Mouse (Mus musculus) myocyte (in vitro differentiated cells): Measurements from ENCODE around the gene Psg18. TPM values are rescaled to one million over a fixed set of nuclear protein-coding genes. Genes with fewer than 3 reads are reported as not detected.
"Not testable (repeated sequence)": the region's sequence is repeated elsewhere in the genome, so short reads cannot be mapped to it uniquely, and the experiment has no call there.

Experiments used
- H3K27me3 ChIP-seq: one replicate; pipeline ENCODE4 v1.6.1; 2011; ENCODE audit not compliant: control insufficient read depth, insufficient read depth, insufficient read length
- H3K36me3 ChIP-seq: one replicate; pipeline ENCODE4 v1.6.1; 2011; ENCODE audit not compliant: control insufficient read depth, insufficient read depth
- H3K4me2 ChIP-seq: one replicate; pipeline ENCODE4 v1.6.1; 2011; ENCODE audit warnings: low read depth, control low read depth
- H3K4me3 ChIP-seq: one replicate; pipeline ENCODE4 v1.5.1; 2011; ENCODE audit warnings: mild to moderate bottlenecking, control low read depth, moderate library complexity
- H3K79me2 ChIP-seq: one replicate; pipeline ENCODE4 v1.6.1; 2011; ENCODE audit not compliant: control insufficient read depth, insufficient read depth
- H3ac ChIP-seq: one replicate; pipeline ENCODE4 v1.6.1; 2011; ENCODE audit not compliant: control insufficient read depth, insufficient read length
- CEBPB ChIP-seq: IDR thresholded peaks from 2 replicates; pipeline ENCODE4 v1.6.1; 2011; ENCODE audit warnings: mild to moderate bottlenecking, moderate library complexity; ENCODE audit not compliant: poor library complexity, insufficient read depth, severe bottlenecking
- E2F4 ChIP-seq: IDR thresholded peaks from one replicate; pipeline ENCODE4 v1.6.1; 2011; ENCODE audit warnings: mild to moderate bottlenecking, control low read depth, moderate library complexity; ENCODE audit not compliant: insufficient read depth
- MAX ChIP-seq: IDR thresholded peaks from one replicate; pipeline ENCODE4 v1.6.1; 2011; ENCODE audit warnings: low read depth, mild to moderate bottlenecking, control low read depth
- MYOD1 ChIP-seq, 3 experiments: IDR thresholded peaks; one replicate each; pipeline ENCODE4 v1.6.1; 2011; ENCODE audit warnings: control low read depth in 2 of 3, low read depth in 2 of 3, mild to moderate bottlenecking in 2 of 3, moderate library complexity in 1 of 3; ENCODE audit not compliant: insufficient read length in 2 of 3, control insufficient read depth in 1 of 3
- MYOG ChIP-seq, 3 experiments: IDR thresholded peaks; one replicate each; pipeline ENCODE4 v1.6.1; 2011; ENCODE audit warnings: control low read depth in 2 of 3, low read depth in 2 of 3, mild to moderate bottlenecking in 2 of 3; ENCODE audit not compliant: insufficient read length in 2 of 3, control insufficient read depth in 1 of 3, insufficient read depth in 1 of 3
- POLR2A ChIP-seq: IDR thresholded peaks from one replicate; pipeline ENCODE4 v1.6.1; 2011; ENCODE audit warnings: low read depth, mild to moderate bottlenecking, control low read depth, moderate library complexity; ENCODE audit not compliant: insufficient read length
- POLR2AphosphoS2 ChIP-seq: IDR thresholded peaks from one replicate; pipeline ENCODE4 v1.6.1; 2011; ENCODE audit warnings: low read depth, control low read depth; ENCODE audit not compliant: insufficient read length
- REST ChIP-seq: IDR thresholded peaks from one replicate; pipeline ENCODE4 v1.6.1; 2011; ENCODE audit warnings: mild to moderate bottlenecking, control low read depth, moderate library complexity; ENCODE audit not compliant: insufficient read depth, insufficient read length
- SRF ChIP-seq: IDR thresholded peaks from one replicate; pipeline ENCODE4 v1.6.1; 2011; ENCODE audit warnings: low read depth; ENCODE audit not compliant: control insufficient read depth, insufficient read length
- TCF12 ChIP-seq: IDR thresholded peaks from one replicate; pipeline ENCODE4 v1.6.1; 2011; ENCODE audit warnings: mild to moderate bottlenecking, control low read depth; ENCODE audit not compliant: poor library complexity, insufficient read depth, severe bottlenecking
- TCF3 ChIP-seq: IDR thresholded peaks from one replicate; pipeline ENCODE4 v1.6.1; 2011; ENCODE audit warnings: low read depth, control low read depth; ENCODE audit not compliant: insufficient read length
- USF1 ChIP-seq: IDR thresholded peaks from one replicate; pipeline ENCODE4 v1.6.1; 2011; ENCODE audit warnings: low read depth, mild to moderate bottlenecking, control low read depth, moderate library complexity
- polyA plus RNA-seq: library from polyadenylated mRNA; unstranded; fragments of >200 nt; fragmentation: generic; extraction: Trizol; gene quantifications from one replicate; pipeline ENCODE4 v1.2.1, GENCODE M21; 2012; ENCODE audit warnings: missing spikeins

The Psg18 gene
- not detected for polyA plus RNA-seq

- not testable (repeated sequence) for H3K79me2 ChIP-seq, H3K4me2 ChIP-seq, H3K36me3 ChIP-seq, H3ac ChIP-seq, H3K4me3 ChIP-seq, H3K27me3 ChIP-seq
Observed at GRCm38 (mm10) chr7:18354909-18355308, at the start of gene Psg18. Psg18 (minus strand) TSS chr7:18355009.

GRCm38 (mm10) chr7:18403407-18403806, 48.6 kb upstream of the Psg18 start:
- H3K36me3 ChIP-seq = no peaks in the 10 kb centered on the region
- H3K79me2 ChIP-seq = no peaks in the 10 kb centered on the region
- TF ChIP-seq POLR2AphosphoS2 (no peak), MAX (no peak), TCF12 (no peak), POLR2A (no peak), TCF3 (no peak), USF1 (no peak), E2F4 (no peak), SRF (no peak), MYOD1 (IDR thresholded peaks at IDR 0.05; ENCODE audit: control insufficient read depth in 1 of 3, insufficient read length in 2 of 3, low read depth in 2 of 3) (no peak), MYOG (IDR thresholded peaks at IDR 0.05; ENCODE audit: control insufficient read depth in 1 of 3, insufficient read depth in 1 of 3, insufficient read length in 2 of 3, low read depth in 2 of 3) (no peak), CEBPB (no peak), REST (no peak)
- no peaks in the 10 kb centered on the region for H3K27me3 ChIP-seq
- H3K4me2 ChIP-seq = no peak overlapping the region
- H3ac ChIP-seq = no peak overlapping the region
- H3K4me3 ChIP-seq = no peak overlapping the region

GRCm38 (mm10) chr7:18402527-18403237, 47.9 kb upstream of the Psg18 start:
- no peaks in the 10 kb centered on the region for H3K27me3 ChIP-seq
- no peak overlapping the region for H3ac ChIP-seq
- no peak overlapping the region for H3K4me2 ChIP-seq
- TF ChIP-seq TCF12 (no peak), TCF3 (no peak), MYOD1 (IDR thresholded peaks at IDR 0.05; ENCODE audit: control insufficient read depth in 1 of 3, insufficient read length in 2 of 3, low read depth in 2 of 3) (no peak), SRF (no peak), USF1 (no peak), CEBPB (no peak), MAX (no peak), MYOG (IDR thresholded peaks at IDR 0.05; ENCODE audit: control insufficient read depth in 1 of 3, insufficient read depth in 1 of 3, insufficient read length in 2 of 3, low read depth in 2 of 3) (no peak), E2F4 (no peak), POLR2AphosphoS2 (no peak), POLR2A (no peak), REST (no peak)
- H3K4me3 ChIP-seq = no peak overlapping the region
- no peaks in the 10 kb centered on the region for H3K79me2 ChIP-seq
- H3K36me3 ChIP-seq = no peaks in the 10 kb centered on the region

- not testable (repeated sequence) for H3K36me3 ChIP-seq, H3ac ChIP-seq, H3K27me3 ChIP-seq
Observed at GRCm38 (mm10) chr7:18391483-18391882, 36.7 kb upstream of the Psg18 start.

GRCm38 (mm10) chr7:18378295-18378694, 23.5 kb upstream of the Psg18 start:
- Histone ChIP-seq H3K4me2 (no peak overlapping the region), H3K36me3 (no peaks in the 10 kb centered on the region), H3K79me2 (no peaks in the 10 kb centered on the region), H3ac (no peak overlapping the region), H3K27me3 (no peaks in the 10 kb centered on the region), H3K4me3 (no peak overlapping the region)
- no peak for TF ChIP-seq TCF3
- TF ChIP-seq TCF12 = no peak
- no peak for TF ChIP-seq MYOD1 (IDR thresholded peaks at IDR 0.05; ENCODE audit: control insufficient read depth in 1 of 3, insufficient read length in 2 of 3, low read depth in 2 of 3)
- TF ChIP-seq E2F4 = no peak
- TF ChIP-seq POLR2AphosphoS2 = no peak
- no peak for TF ChIP-seq SRF

More at GRCm38 (mm10) chr7:18391483-18391882, 36.7 kb upstream of the Psg18 start:
- H3K4me3 ChIP-seq, H3K79me2 ChIP-seq, H3K4me2 ChIP-seq: not testable (repeated sequence)

- not testable (repeated sequence) for H3K4me2 ChIP-seq, H3K27me3 ChIP-seq
Observed at GRCm38 (mm10) chr7:18335411-18335810, 19.4 kb downstream of the Psg18 start.

More at GRCm38 (mm10) chr7:18335411-18335810, 19.4 kb downstream of the Psg18 start:
- H3K36me3 ChIP-seq, H3K4me3 ChIP-seq, H3K79me2 ChIP-seq, H3ac ChIP-seq: not testable (repeated sequence)

Other genes with a start within 250 kb of the Psg18 start
- not detected for gene Igfl3, start 178.5 kb downstream of the Psg18 start, polyA plus RNA-seq
- gene Mill1, start 109.7 kb downstream of the Psg18 start, polyA plus RNA-seq = not detected
- gene Psg28, start 77.0 kb upstream of the Psg18 start, polyA plus RNA-seq = 0.66 TPM
- gene Psg26, start 129.2 kb upstream of the Psg18 start, polyA plus RNA-seq = 0.16 TPM
- gene Psg25, start 177.3 kb upstream of the Psg18 start, polyA plus RNA-seq = not detected
- gene Psg27, start 212.3 kb upstream of the Psg18 start, polyA plus RNA-seq = not detected